Mouse (Mus musculus): ENCODE measurements at regions not wholly inside any gene's neighbourhood (a gene's known extent, or its start where the extent isn't known, plus 50 kb on each side); places are given as distances from the start of the nearest gene placed in this dataset.

GRCm38 (mm10) chr15:67413581-67413980 lies 912.9 kb upstream of the Lrrc6 start:
- peaks cover 4% of the 10 kb centered on the region for H3K4me1 ChIP-seq (replicated peaks)
- H3K9me3 ChIP-seq (replicated peaks), result no peaks in the 10 kb centered on the region
- no peak overlapping the region for H3K4me2 ChIP-seq
- no peak overlapping the region for H3K9ac ChIP-seq
- H3K4me3 ChIP-seq (replicated peaks), result no peak overlapping the region
- ATAC-seq (ENCODE audit: insufficient read depth), result no peak
- no peaks in the 10 kb centered on the region for H3K36me3 ChIP-seq (replicated peaks)
- 43% methylated on average over 3 of the region's 3 CpGs for WGBS (ENCODE audit: insufficient replicate concordance)
- H3K27me3 ChIP-seq, result no peaks in the 10 kb centered on the region; the same call in 1 of the 2 replicates
- H3K27ac ChIP-seq (replicated peaks), result no peak overlapping the region

DNA sequence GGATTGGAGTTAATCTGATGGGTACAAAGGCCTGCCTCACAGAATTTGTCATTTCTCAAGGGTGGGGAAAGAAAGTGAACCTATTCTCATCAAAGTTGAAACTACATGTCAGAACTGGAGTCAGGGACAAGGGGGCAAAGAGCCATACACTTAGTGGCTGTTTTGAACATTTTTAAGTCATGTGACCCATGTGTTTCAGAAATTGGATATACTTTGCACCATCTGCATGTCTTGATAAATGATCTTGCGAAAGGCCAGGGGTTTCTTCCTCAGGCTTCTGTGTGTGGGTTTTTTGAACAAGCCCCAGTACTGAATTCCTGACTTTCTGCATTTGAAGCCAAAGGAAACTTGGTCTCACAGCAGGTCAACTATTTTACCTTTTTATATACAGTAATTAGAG lies 911.7 kb upstream of the Lrrc6 start:
- WGBS (ENCODE audit: insufficient replicate concordance), result 46% methylated on average over 1 of the region's 1 CpGs

DNA sequence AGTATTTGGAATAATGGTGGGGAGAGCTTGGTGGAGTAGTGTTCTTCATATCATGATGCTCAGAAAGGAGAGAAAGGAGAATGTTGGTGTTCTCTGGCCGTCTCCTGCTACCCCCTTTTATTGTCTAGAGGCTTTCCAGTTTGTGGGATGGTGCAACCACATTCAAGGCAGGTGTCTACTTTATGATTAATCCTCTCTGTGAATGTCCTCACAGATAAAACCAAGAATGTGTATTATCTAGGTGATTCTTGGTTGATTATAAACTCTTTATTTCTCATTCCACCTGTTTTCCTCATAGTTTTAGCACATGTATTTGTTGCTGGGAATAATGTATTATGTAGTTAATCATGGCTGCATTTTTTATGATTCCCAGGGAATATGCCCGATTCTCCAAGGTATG lies 910.9 kb upstream of the Lrrc6 start:
- Histone ChIP-seq H3K27me3 (no peaks in the 10 kb centered on the region; the same call in 1 of the 2 replicates), H3K4me1 (replicated peaks) (peaks cover 4% of the 10 kb centered on the region), H3K4me3 (replicated peaks) (no peak overlapping the region), H3K9me3 (replicated peaks) (no peaks in the 10 kb centered on the region), H3K9ac (no peak overlapping the region), H3K27ac (replicated peaks) (no peak overlapping the region), H3K4me2 (no peak overlapping the region), H3K36me3 (replicated peaks) (no peaks in the 10 kb centered on the region)
- WGBS (ENCODE audit: insufficient replicate concordance), result 42% methylated on average over 2 of the region's 2 CpGs
- no peak for ATAC-seq (ENCODE audit: insufficient read depth)

More for the DNA sequence above, 911.7 kb upstream of the Lrrc6 start:
- Histone ChIP-seq H3K36me3 (replicated peaks) (no peaks in the 10 kb centered on the region), H3K4me2 (no peak overlapping the region), H3K9ac (no peak overlapping the region), H3K4me1 (replicated peaks) (peaks cover 4% of the 10 kb centered on the region), H3K4me3 (replicated peaks) (no peak overlapping the region), H3K27ac (replicated peaks) (no peak overlapping the region), H3K27me3 (no peaks in the 10 kb centered on the region; the same call in 1 of the 2 replicates), H3K9me3 (replicated peaks) (no peaks in the 10 kb centered on the region)
- no peak for ATAC-seq (ENCODE audit: insufficient read depth)

GRCm38 (mm10) chr15:67410012-67410411 lies 909.3 kb upstream of the Lrrc6 start:
- no peaks in the 10 kb centered on the region for H3K36me3 ChIP-seq (replicated peaks)
- peaks cover 4% of the 10 kb centered on the region for H3K4me1 ChIP-seq (replicated peaks)
- H3K4me3 ChIP-seq (replicated peaks), result no peak overlapping the region
- H3K9ac ChIP-seq, result no peak overlapping the region
- no peak; the same call in 1 of the 2 replicates for ATAC-seq (ENCODE audit: insufficient read depth)
- no peaks in the 10 kb centered on the region for H3K9me3 ChIP-seq (replicated peaks)
- 10% methylated on average over 1 of the region's 1 CpGs for WGBS (ENCODE audit: insufficient replicate concordance)
- no peak overlapping the region for H3K27ac ChIP-seq (replicated peaks)
- H3K4me2 ChIP-seq, result no peak overlapping the region
- no peaks in the 10 kb centered on the region; the same call in 1 of the 2 replicates for H3K27me3 ChIP-seq

- H3K27me3 ChIP-seq, result no peaks in the 10 kb centered on the region; the same call in 1 of the 2 replicates
- H3K4me1 ChIP-seq (replicated peaks), result peaks cover 4% of the 10 kb centered on the region
- H3K27ac ChIP-seq (replicated peaks), result no peak overlapping the region
- WGBS (ENCODE audit: insufficient replicate concordance), result 52% methylated on average over 9 of the region's 9 CpGs
- ATAC-seq (ENCODE audit: insufficient read depth), result no peak
- H3K9ac ChIP-seq, result no peak overlapping the region
- H3K4me3 ChIP-seq (replicated peaks), result no peak overlapping the region
- no peak overlapping the region for H3K4me2 ChIP-seq
- H3K9me3 ChIP-seq (replicated peaks), result no peaks in the 10 kb centered on the region
- no peaks in the 10 kb centered on the region for H3K36me3 ChIP-seq (replicated peaks)
These were observed 908.3 kb upstream of the Lrrc6 start for GRCm38 (mm10) chr15:67408871-67409559.

- H3K4me2 ChIP-seq, result no peak overlapping the region
- ATAC-seq (ENCODE audit: insufficient read depth), result no peak
- H3K36me3 ChIP-seq (replicated peaks), result no peaks in the 10 kb centered on the region
These were observed 906.5 kb upstream of the Lrrc6 start for GRCm38 (mm10) chr15:67407244-67407643.

DNA sequence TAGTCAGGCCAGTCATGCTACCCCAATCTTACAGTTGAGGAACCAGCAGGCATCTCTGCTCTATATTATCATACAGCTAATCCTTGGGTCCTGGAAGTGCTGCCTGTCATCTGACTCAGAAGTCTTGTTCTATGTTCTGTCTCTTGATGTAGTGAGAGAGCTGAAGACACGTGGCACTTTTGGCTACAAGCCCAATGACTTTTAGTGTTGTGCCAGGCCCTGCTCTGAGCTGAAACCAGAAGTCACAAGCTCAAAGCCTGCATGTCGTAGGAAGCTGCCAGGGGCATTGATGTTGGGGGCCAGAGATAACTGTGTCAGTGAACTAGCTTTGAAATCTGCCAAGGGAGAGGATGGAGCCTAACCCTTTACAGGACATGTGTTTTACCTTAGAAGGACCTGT lies 904.8 kb upstream of the Lrrc6 start:
- 25% methylated on average over 2 of the region's 2 CpGs for WGBS (ENCODE audit: insufficient replicate concordance)
- no peak overlapping the region for H3K4me3 ChIP-seq (replicated peaks)
- no peak overlapping the region for H3K27ac ChIP-seq (replicated peaks)
- H3K36me3 ChIP-seq (replicated peaks), result no peaks in the 10 kb centered on the region
- no peak overlapping the region for H3K9ac ChIP-seq
- ATAC-seq (ENCODE audit: insufficient read depth), result no peak
- H3K27me3 ChIP-seq, result no peaks in the 10 kb centered on the region; the same call in 1 of the 2 replicates
- H3K4me2 ChIP-seq, result no peak overlapping the region
- no peaks in the 10 kb centered on the region for H3K9me3 ChIP-seq (replicated peaks)
- peaks cover 4% of the 10 kb centered on the region for H3K4me1 ChIP-seq (replicated peaks)

More at GRCm38 (mm10) chr15:67407244-67407643, 906.5 kb upstream of the Lrrc6 start:
- Histone ChIP-seq H3K9ac (no peak overlapping the region), H3K27ac (replicated peaks) (no peak overlapping the region), H3K27me3 (no peaks in the 10 kb centered on the region; the same call in 1 of the 2 replicates), H3K4me3 (replicated peaks) (no peak overlapping the region), H3K9me3 (replicated peaks) (no peaks in the 10 kb centered on the region), H3K4me1 (replicated peaks) (peaks cover 4% of the 10 kb centered on the region)
- 38% methylated on average over 2 of the region's 2 CpGs for WGBS (ENCODE audit: insufficient replicate concordance)

GRCm38 (mm10) chr15:67405011-67405410 lies 904.3 kb upstream of the Lrrc6 start:
- peaks cover 4% of the 10 kb centered on the region; the same call in 1 of the 2 replicates for H3K4me1 ChIP-seq (replicated peaks)
- no peak overlapping the region for H3K27ac ChIP-seq (replicated peaks)
- 62% methylated on average over 2 of the region's 2 CpGs for WGBS (ENCODE audit: insufficient replicate concordance)
- H3K9ac ChIP-seq, result no peak overlapping the region
- H3K4me3 ChIP-seq (replicated peaks), result no peak overlapping the region
- no peak overlapping the region for H3K4me2 ChIP-seq
- H3K9me3 ChIP-seq (replicated peaks), result no peaks in the 10 kb centered on the region
- no peaks in the 10 kb centered on the region; the same call in 1 of the 2 replicates for H3K27me3 ChIP-seq
- H3K36me3 ChIP-seq (replicated peaks), result no peaks in the 10 kb centered on the region
- no peak for ATAC-seq (ENCODE audit: insufficient read depth)

DNA sequence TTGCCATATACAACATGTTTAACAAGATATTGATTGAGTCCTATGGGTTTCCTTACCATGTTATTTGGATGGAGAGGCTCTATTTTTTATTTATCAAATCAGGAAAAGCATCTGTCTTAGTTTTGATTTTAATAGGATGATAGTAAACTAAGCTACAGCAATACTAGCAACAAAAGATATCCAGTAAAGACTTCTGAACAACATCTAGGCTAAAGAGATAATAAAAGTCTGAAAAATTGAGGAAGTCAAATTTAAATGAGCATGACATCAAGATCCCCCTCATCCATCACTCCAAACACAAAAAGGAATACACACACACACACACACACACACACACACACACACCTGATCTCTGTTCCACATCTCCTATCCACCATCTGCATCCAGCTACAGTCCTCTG lies 901.6 kb upstream of the Lrrc6 start:
- no peak overlapping the region for H3K9ac ChIP-seq
- H3K4me3 ChIP-seq (replicated peaks), result no peak overlapping the region
- H3K27ac ChIP-seq (replicated peaks), result no peak overlapping the region
- no peaks in the 10 kb centered on the region for H3K27me3 ChIP-seq
- H3K9me3 ChIP-seq (replicated peaks), result no peaks in the 10 kb centered on the region
- no peak for ATAC-seq (ENCODE audit: insufficient read depth)
- H3K4me2 ChIP-seq, result no peak overlapping the region
- H3K4me1 ChIP-seq (replicated peaks), result no peaks in the 10 kb centered on the region
- H3K36me3 ChIP-seq (replicated peaks), result no peaks in the 10 kb centered on the region

DNA sequence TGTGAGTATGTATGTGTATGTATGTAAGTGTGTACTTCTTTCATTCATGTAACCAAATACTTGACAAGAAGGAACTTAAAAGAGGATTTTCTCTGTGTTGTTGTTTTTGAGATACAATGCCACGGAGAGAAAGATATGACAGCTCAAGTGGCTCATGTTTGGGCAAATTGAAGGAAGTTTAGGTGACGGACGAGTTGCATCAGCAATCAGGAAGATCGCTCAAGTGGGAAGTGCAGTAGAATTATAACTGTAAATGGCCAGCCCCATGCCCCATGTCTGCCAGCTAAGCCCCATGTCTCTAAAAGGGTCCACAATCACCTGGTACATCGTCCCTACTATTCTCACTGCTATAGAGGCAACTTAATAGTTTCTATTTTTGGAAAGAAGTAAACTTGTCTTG lies 896.6 kb upstream of the Lrrc6 start:
- Histone ChIP-seq H3K4me2 (no peak overlapping the region), H3K27ac (replicated peaks) (no peak overlapping the region), H3K9me3 (replicated peaks) (no peaks in the 10 kb centered on the region), H3K27me3 (no peaks in the 10 kb centered on the region), H3K36me3 (replicated peaks) (no peaks in the 10 kb centered on the region), H3K4me3 (replicated peaks) (no peak overlapping the region), H3K4me1 (replicated peaks) (no peaks in the 10 kb centered on the region), H3K9ac (no peak overlapping the region)
- ATAC-seq (ENCODE audit: insufficient read depth), result no peak
- 36% methylated on average over 5 of the region's 5 CpGs for WGBS (ENCODE audit: insufficient replicate concordance)

- Histone ChIP-seq H3K9me3 (replicated peaks) (no peaks in the 10 kb centered on the region), H3K4me2 (no peak overlapping the region), H3K4me1 (replicated peaks) (no peaks in the 10 kb centered on the region), H3K4me3 (replicated peaks) (no peak overlapping the region), H3K27ac (replicated peaks) (no peak overlapping the region), H3K36me3 (replicated peaks) (no peaks in the 10 kb centered on the region), H3K27me3 (no peaks in the 10 kb centered on the region), H3K9ac (no peak overlapping the region)
- ATAC-seq (ENCODE audit: insufficient read depth), result no peak
- WGBS (ENCODE audit: insufficient replicate concordance), result 69% methylated on average over 1 of the region's 1 CpGs
These were observed 894.4 kb upstream of the Lrrc6 start for GRCm38 (mm10) chr15:67395114-67395513.

GRCm38 (mm10) chr15:67391918-67392317 lies 891.2 kb upstream of the Lrrc6 start:
- no peaks in the 10 kb centered on the region for H3K9me3 ChIP-seq (replicated peaks)
- no peak overlapping the region for H3K4me3 ChIP-seq (replicated peaks)
- H3K27ac ChIP-seq (replicated peaks), result no peak overlapping the region
- no peaks in the 10 kb centered on the region for H3K36me3 ChIP-seq (replicated peaks)
- no peak overlapping the region for H3K4me2 ChIP-seq
- no peak overlapping the region for H3K9ac ChIP-seq
- ATAC-seq (ENCODE audit: insufficient read depth), result no peak
- no peaks in the 10 kb centered on the region for H3K27me3 ChIP-seq
- H3K4me1 ChIP-seq (replicated peaks), result no peaks in the 10 kb centered on the region
- whole genome bisulfite sequencing (ENCODE audit: insufficient replicate concordance), result 68% methylated on average over 5 of the region's 5 CpGs
